Mouse (Mus musculus) ES-E14 (cell line): Measurements from ENCODE around the gene Atf7ip.

Experiments used
- HCFC1 ChIP-seq: IDR thresholded peaks from 2 replicates; pipeline ENCODE4 v1.6.1; 2012; ENCODE audit warnings: low read length, inconsistent platforms, borderline replicate concordance; ENCODE audit not compliant: insufficient read depth
- ZNF384 ChIP-seq: IDR thresholded peaks from 2 replicates; pipeline ENCODE4 v1.6.1; 2012; ENCODE audit warnings: low read depth, low read length, inconsistent platforms

GRCm38 (mm10) chr6:136492251-136492650 lies 13.7 kb upstream of the Atf7ip start:
- TF ChIP-seq HCFC1 (no peak), ZNF384 (no peak)
